Mouse (Mus musculus) neutrophil, adult 59 days (primary cell): ENCODE measurements around the gene Vmn1r48. TPM values are rescaled to one million over a fixed set of nuclear protein-coding genes. Genes with fewer than 3 reads are reported as not detected.

ENCODE experiments used
- total RNA-seq, 2 experiments: library from RNA; stranded (reverse); gene quantifications; 1 replicate in 1 of 2; 2 replicates in 1 of 2; pipeline ENCODE4 v1.2.4; 2023

Gene Vmn1r48
- not detected for total RNA-seq

GRCm38 (mm10) chr6:90036741-90037140 is at the start of gene Vmn1r48:
Gene Vmn1r48 (minus strand): TSS chr6:90036841.

GRCm38 (mm10) chr6:90078406-90078805 is 41.8 kb upstream of the Vmn1r48 start, which contains the start of gene Vmn1r49:
Gene Vmn1r49 (minus strand): TSS chr6:90078506.

GRCm38 (mm10) chr6:90015847-90016246 is 20.8 kb downstream of the Vmn1r48 start, which contains the start of gene Vmn1r47:
Gene Vmn1r47 (plus strand): TSS chr6:90016147.

Other genes with a start within 250 kb of the Vmn1r48 start
- not detected for gene Vmn1r42, start 160.4 kb downstream of the Vmn1r48 start, total RNA-seq
- gene Vmn1r43, start 160.4 kb downstream of the Vmn1r48 start, total RNA-seq: not detected
- not detected for gene Vmn1r44, start 153.2 kb downstream of the Vmn1r48 start, total RNA-seq
- not detected for gene Vmn1r45, start 96.2 kb downstream of the Vmn1r48 start, total RNA-seq
- gene Vmn1r46, start 67.5 kb downstream of the Vmn1r48 start, total RNA-seq: not detected
- not detected for gene Vmn1r47, start 20.7 kb downstream of the Vmn1r48 start, total RNA-seq
- gene Vmn1r49, start 41.7 kb upstream of the Vmn1r48 start, total RNA-seq: not detected
- not detected for gene Vmn1r50, start 64.6 kb upstream of the Vmn1r48 start, total RNA-seq
- gene Vmn1r51, start 85.8 kb upstream of the Vmn1r48 start, total RNA-seq: not detected
- gene Vmn1r52, start 138.0 kb upstream of the Vmn1r48 start, total RNA-seq: not detected
- gene V1ra8, start 166.0 kb upstream of the Vmn1r48 start, total RNA-seq: not detected
- not detected for gene Vmn1r53, start 187.6 kb upstream of the Vmn1r48 start, total RNA-seq
- not detected for gene Vmn1r54, start 209.5 kb upstream of the Vmn1r48 start, total RNA-seq